Mouse (Mus musculus) c-Kit-positive CD71-negative TER-119-negative erythroid progenitor cells, embryonic 14.5 days (primary cell): ENCODE results near the gene Abca15.
A peak's percentile ranks its signal among the peaks of the same experiment; 100 is the strongest.
"Not testable (repeated sequence)": the region's sequence is repeated elsewhere in the genome, so short reads cannot be mapped to it uniquely, and the experiment has no call there.

Source experiments
- DNase-seq: peaks from one replicate; pipeline ENCODE4 v3.0.0-alpha.2; 2013; ENCODE audit warnings: low read depth

The Abca15 gene

GRCm38 (mm10) chr7:120328087-120328793, at the start of gene Abca15:
Abca15 (plus strand) TSS chr7:120328670.
- no peak for DNase-seq

- DNase-seq: no peak
Observed at GRCm38 (mm10) chr7:120285286-120285685, 43.2 kb upstream of the Abca15 start.

GRCm38 (mm10) chr7:120316086-120316485, 12.4 kb upstream of the Abca15 start:
- DNase-seq: no peak

DNA sequence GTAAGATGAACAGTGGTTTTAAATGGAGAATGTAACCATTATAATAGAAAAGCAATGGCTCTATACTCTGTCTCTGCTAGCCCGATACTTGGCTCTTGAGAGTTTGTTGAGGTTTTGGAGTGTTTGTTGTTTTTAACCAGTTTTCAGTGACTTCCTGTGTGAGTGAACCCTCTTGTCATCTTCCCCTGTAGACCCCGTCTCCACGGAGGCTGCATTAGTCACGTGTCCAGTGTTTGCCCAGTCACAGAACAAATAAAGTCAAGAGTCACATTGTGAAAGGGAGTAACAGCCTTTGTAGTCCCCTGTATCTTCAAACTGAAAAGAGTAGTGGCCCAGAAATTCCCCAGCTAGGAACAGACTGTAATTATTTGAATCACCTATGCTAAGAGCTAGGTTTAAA, 5.5 kb upstream of the Abca15 start:
- DNase-seq: no peak

- not testable (repeated sequence) for DNase-seq
Observed at GRCm38 (mm10) chr7:120325911-120326310, 2.6 kb upstream of the Abca15 start.

GRCm38 (mm10) chr7:120327220-120328073, 1.0 kb upstream of the Abca15 start:
- no peak for DNase-seq

DNA sequence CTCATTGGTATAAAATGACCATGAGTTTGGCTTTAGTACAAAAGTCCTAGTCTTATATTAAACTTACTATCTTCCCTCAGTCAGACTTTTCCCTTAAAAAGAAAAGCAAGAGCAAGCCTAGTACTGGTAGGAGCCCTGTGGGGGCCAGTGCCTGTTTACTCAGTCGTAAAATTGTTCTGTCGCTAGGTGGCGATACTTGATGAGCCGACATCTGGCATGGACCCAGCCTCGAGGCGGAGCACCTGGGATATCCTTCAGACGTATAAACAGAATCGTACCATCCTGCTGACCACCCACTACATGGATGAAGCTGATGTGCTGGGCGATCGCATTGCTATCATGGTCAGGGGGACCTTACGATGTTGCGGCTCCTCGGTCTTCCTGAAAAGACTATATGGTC, 32.7 kb downstream of the Abca15 start:
- peak; percentile 4 for DNase-seq

DNA sequence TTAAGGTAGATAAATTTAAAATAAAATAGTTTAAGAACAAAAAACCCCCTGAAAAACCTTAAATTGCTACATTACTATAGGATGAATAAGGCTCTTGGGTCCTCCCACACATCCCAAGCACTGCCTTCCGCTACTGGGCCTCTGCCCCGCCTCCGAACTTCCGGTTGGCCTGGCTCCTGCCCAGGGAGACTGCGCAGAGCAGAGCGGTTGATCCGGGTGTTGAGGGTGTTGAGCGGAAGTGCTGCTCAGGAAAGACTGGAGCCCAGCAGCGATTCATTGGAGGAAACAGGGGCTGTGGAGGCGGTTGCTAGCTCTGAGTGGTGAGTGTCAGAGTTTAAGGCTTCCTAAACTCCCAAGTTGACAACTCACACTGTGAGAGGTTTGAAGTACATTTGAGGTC, 81.0 kb downstream of the Abca15 start, which contains the start of gene Abca16:
TSS of gene Abca16 (plus strand) at position 201 of the 400 bp plus-strand sequence.
- no peak for DNase-seq

DNA sequence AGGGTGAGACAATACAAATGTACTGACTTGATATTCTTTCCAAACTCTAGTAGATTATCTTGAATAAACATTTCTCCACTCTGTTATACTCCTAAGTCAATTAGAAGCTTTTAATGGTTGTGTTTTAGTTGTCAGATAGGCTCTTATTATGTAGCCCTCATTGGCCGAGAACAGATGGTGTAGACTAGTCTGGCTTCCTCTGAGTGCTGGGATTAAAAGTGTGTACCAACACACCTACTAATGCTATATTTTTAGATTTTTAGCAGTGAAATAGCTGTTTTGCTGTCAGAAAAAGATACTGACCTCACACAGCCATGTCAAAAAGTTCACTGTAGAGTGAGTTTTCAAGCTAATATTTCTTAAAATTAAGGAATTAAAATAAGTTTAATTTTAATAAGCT, 83.9 kb downstream of the Abca15 start:
- DNase-seq: no peak

DNA sequence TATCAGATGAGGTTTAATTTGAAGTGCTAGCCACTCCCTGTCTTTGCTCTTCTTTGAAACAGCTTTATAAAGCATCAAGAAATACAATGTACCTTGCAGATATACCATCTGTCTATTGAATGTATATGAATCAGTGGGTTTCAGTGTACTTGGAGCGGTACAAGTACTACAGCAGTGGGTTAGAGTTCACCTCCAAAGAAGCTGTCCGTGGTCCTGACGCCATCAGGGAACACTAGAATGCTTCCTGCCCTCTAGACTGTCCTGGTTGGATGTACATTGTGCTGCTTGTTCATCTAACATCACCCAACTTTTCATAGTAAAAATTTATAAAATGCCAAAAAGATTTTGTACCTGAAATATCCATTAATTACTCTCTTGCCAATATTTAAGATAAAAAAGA, 98.2 kb downstream of the Abca15 start:
- DNase-seq: no peak

- no peak for DNase-seq
Observed at GRCm38 (mm10) chr7:120431464-120431863, 103.0 kb downstream of the Abca15 start.
